Mouse (Mus musculus): Measurements from ENCODE around the gene Myom3. TPM values are rescaled to one million over a fixed set of nuclear protein-coding genes. Genes with fewer than 3 reads are reported as not detected.

Gene Myom3
- polyA plus RNA-seq, 1 experiment from 2014 or later = 0.11 TPM

GRCm38 (mm10) chr4:135733901-135734300 is 25.6 kb upstream of the Myom3 start:
- 92% methylated on average over 14 of the region's 14 CpGs for WGBS
- no peak overlapping the region for H3K4me2 ChIP-seq
- H3K4me3 ChIP-seq (ENCODE audit: low read depth, low read length) = no peak overlapping the region
- H3K36me3 ChIP-seq (ENCODE audit: control insufficient read depth, insufficient read depth, low read length) = no peaks in the 10 kb centered on the region
- DNase-seq (ENCODE audit: low spot score, missing footprints) (no peak), ATAC-seq (ENCODE audit: low FRiP score) (no peak)
- H3K9me3 ChIP-seq (ENCODE audit: control insufficient read depth, low read length) = no peaks in the 10 kb centered on the region
- no peak overlapping the region for H3K27ac ChIP-seq (ENCODE audit: low read depth, low read length)
- no peaks in the 10 kb centered on the region for H3K27me3 ChIP-seq (ENCODE audit: control insufficient read depth, insufficient read depth, low read length)
- H3K4me1 ChIP-seq (ENCODE audit: control insufficient read depth, insufficient read depth, low read length) = no peaks in the 10 kb centered on the region
- H3K9ac ChIP-seq (ENCODE audit: low read length) = no peak overlapping the region

GRCm38 (mm10) chr4:135736903-135737302 is 22.6 kb upstream of the Myom3 start:
- Histone ChIP-seq H3K9ac (ENCODE audit: low read length) (no peak overlapping the region), H3K4me2 (no peak overlapping the region), H3K27me3 (ENCODE audit: control insufficient read depth, insufficient read depth, low read length) (no peaks in the 10 kb centered on the region), H3K9me3 (ENCODE audit: control insufficient read depth, low read length) (no peaks in the 10 kb centered on the region), H3K4me3 (ENCODE audit: low read depth, low read length) (no peak overlapping the region), H3K27ac (ENCODE audit: low read depth, low read length) (no peak overlapping the region), H3K4me1 (ENCODE audit: control insufficient read depth, insufficient read depth, low read length) (no peaks in the 10 kb centered on the region), H3K36me3 (ENCODE audit: control insufficient read depth, insufficient read depth, low read length) (no peaks in the 10 kb centered on the region)
- ATAC-seq (ENCODE audit: low FRiP score) (no peak), DNase-seq (ENCODE audit: low spot score, missing footprints) (no peak)
- WGBS = 84% methylated on average over 3 of the region's 3 CpGs

GRCm38 (mm10) chr4:135738237-135738636 is 21.3 kb upstream of the Myom3 start:
- Histone ChIP-seq H3K36me3 (ENCODE audit: control insufficient read depth, insufficient read depth, low read length) (no peaks in the 10 kb centered on the region), H3K27me3 (ENCODE audit: control insufficient read depth, insufficient read depth, low read length) (no peaks in the 10 kb centered on the region), H3K4me3 (ENCODE audit: low read depth, low read length) (no peak overlapping the region), H3K9me3 (ENCODE audit: control insufficient read depth, low read length) (no peaks in the 10 kb centered on the region), H3K27ac (ENCODE audit: low read depth, low read length) (no peak overlapping the region), H3K4me2 (no peak overlapping the region), H3K4me1 (ENCODE audit: control insufficient read depth, insufficient read depth, low read length) (no peaks in the 10 kb centered on the region), H3K9ac (ENCODE audit: low read length) (no peak overlapping the region)
- ATAC-seq (ENCODE audit: low FRiP score) (no peak), DNase-seq (ENCODE audit: low spot score, missing footprints) (no peak)
- 68% methylated on average over 5 of the region's 5 CpGs for WGBS

- H3K9me3 ChIP-seq (ENCODE audit: control insufficient read depth, low read length) = no peaks in the 10 kb centered on the region
- H3K27ac ChIP-seq (ENCODE audit: low read depth, low read length) = no peak overlapping the region
- ATAC-seq (ENCODE audit: low FRiP score) (no peak), DNase-seq (ENCODE audit: low spot score, missing footprints) (no peak)
- no peaks in the 10 kb centered on the region for H3K4me1 ChIP-seq (ENCODE audit: control insufficient read depth, insufficient read depth, low read length)
- H3K4me2 ChIP-seq = no peak overlapping the region
- no peak overlapping the region for H3K4me3 ChIP-seq (ENCODE audit: low read depth, low read length)
- H3K9ac ChIP-seq (ENCODE audit: low read length) = no peak overlapping the region
- H3K27me3 ChIP-seq (ENCODE audit: control insufficient read depth, insufficient read depth, low read length) = no peaks in the 10 kb centered on the region
- WGBS = 75% methylated on average over 7 of the region's 7 CpGs
- no peaks in the 10 kb centered on the region for H3K36me3 ChIP-seq (ENCODE audit: control insufficient read depth, insufficient read depth, low read length)
These were observed 20.4 kb upstream of the Myom3 start for GRCm38 (mm10) chr4:135739148-135739547.

- ATAC-seq (ENCODE audit: low FRiP score) = no peak
These were observed 19.8 kb upstream of the Myom3 start for GRCm38 (mm10) chr4:135739672-135740071.

GRCm38 (mm10) chr4:135743520-135743919 is 16.0 kb upstream of the Myom3 start:
- Histone ChIP-seq H3K4me1 (ENCODE audit: control insufficient read depth, insufficient read depth, low read length) (no peaks in the 10 kb centered on the region), H3K9me3 (ENCODE audit: control insufficient read depth, low read length) (no peaks in the 10 kb centered on the region), H3K4me3 (ENCODE audit: low read depth, low read length) (no peak overlapping the region), H3K36me3 (ENCODE audit: control insufficient read depth, insufficient read depth, low read length) (no peaks in the 10 kb centered on the region), H3K27ac (ENCODE audit: low read depth, low read length) (no peak overlapping the region), H3K9ac (ENCODE audit: low read length) (no peak overlapping the region), H3K4me2 (no peak overlapping the region), H3K27me3 (ENCODE audit: control insufficient read depth, insufficient read depth, low read length) (no peaks in the 10 kb centered on the region)
- 68% methylated on average over 6 of the region's 6 CpGs for WGBS
- DNase-seq (ENCODE audit: low spot score, missing footprints) (no peak), ATAC-seq (ENCODE audit: low FRiP score) (no peak)

More at GRCm38 (mm10) chr4:135739672-135740071, 19.8 kb upstream of the Myom3 start:
- no peaks in the 10 kb centered on the region for H3K36me3 ChIP-seq (ENCODE audit: control insufficient read depth, insufficient read depth, low read length)
- no peak for DNase-seq (ENCODE audit: low spot score, missing footprints)
- H3K4me2 ChIP-seq = no peak overlapping the region
- no peaks in the 10 kb centered on the region for H3K4me1 ChIP-seq (ENCODE audit: control insufficient read depth, insufficient read depth, low read length)
- H3K9me3 ChIP-seq (ENCODE audit: control insufficient read depth, low read length) = no peaks in the 10 kb centered on the region
- no peaks in the 10 kb centered on the region for H3K27me3 ChIP-seq (ENCODE audit: control insufficient read depth, insufficient read depth, low read length)
- no peak overlapping the region for H3K4me3 ChIP-seq (ENCODE audit: low read depth, low read length)
- 93% methylated on average over 14 of the region's 14 CpGs for WGBS
- no peak overlapping the region for H3K27ac ChIP-seq (ENCODE audit: low read depth, low read length)
- H3K9ac ChIP-seq (ENCODE audit: low read length) = no peak overlapping the region

GRCm38 (mm10) chr4:135744726-135745448 is 14.6 kb upstream of the Myom3 start:
- 71% methylated on average over 16 of the region's 16 CpGs for WGBS
- DNase-seq (ENCODE audit: low spot score, missing footprints) (no peak), ATAC-seq (ENCODE audit: low FRiP score) (no peak)
- H3K36me3 ChIP-seq (ENCODE audit: control insufficient read depth, insufficient read depth, low read length) = no peaks in the 10 kb centered on the region
- H3K4me2 ChIP-seq = no peak overlapping the region
- no peaks in the 10 kb centered on the region for H3K27me3 ChIP-seq (ENCODE audit: control insufficient read depth, insufficient read depth, low read length)
- H3K27ac ChIP-seq (ENCODE audit: low read depth, low read length) = no peak overlapping the region
- no peaks in the 10 kb centered on the region for H3K4me1 ChIP-seq (ENCODE audit: control insufficient read depth, insufficient read depth, low read length)
- H3K9ac ChIP-seq (ENCODE audit: low read length) = no peak overlapping the region
- no peak overlapping the region for H3K4me3 ChIP-seq (ENCODE audit: low read depth, low read length)
- no peaks in the 10 kb centered on the region for H3K9me3 ChIP-seq (ENCODE audit: control insufficient read depth, low read length)

- Histone ChIP-seq H3K27me3 (ENCODE audit: control insufficient read depth, insufficient read depth, low read length) (no peaks in the 10 kb centered on the region), H3K4me1 (ENCODE audit: control insufficient read depth, insufficient read depth, low read length) (no peaks in the 10 kb centered on the region), H3K4me3 (ENCODE audit: low read depth, low read length) (no peak overlapping the region), H3K4me2 (no peak overlapping the region), H3K27ac (ENCODE audit: low read depth, low read length) (no peak overlapping the region), H3K9ac (ENCODE audit: low read length) (no peak overlapping the region), H3K36me3 (ENCODE audit: control insufficient read depth, insufficient read depth, low read length) (no peaks in the 10 kb centered on the region), H3K9me3 (ENCODE audit: control insufficient read depth, low read length) (no peaks in the 10 kb centered on the region)
- DNase-seq (ENCODE audit: low spot score, missing footprints) (no peak), ATAC-seq (ENCODE audit: low FRiP score) (no peak)
- 80% methylated on average over 10 of the region's 10 CpGs for WGBS
These were observed 13.9 kb upstream of the Myom3 start for GRCm38 (mm10) chr4:135745613-135746012.

- Histone ChIP-seq H3K4me3 (ENCODE audit: low read depth, low read length) (no peak overlapping the region), H3K4me2 (no peak overlapping the region), H3K9ac (ENCODE audit: low read length) (no peak overlapping the region), H3K27ac (ENCODE audit: low read depth, low read length) (no peak overlapping the region), H3K36me3 (ENCODE audit: control insufficient read depth, insufficient read depth, low read length) (no peaks in the 10 kb centered on the region), H3K27me3 (ENCODE audit: control insufficient read depth, insufficient read depth, low read length) (no peaks in the 10 kb centered on the region), H3K4me1 (ENCODE audit: control insufficient read depth, insufficient read depth, low read length) (no peaks in the 10 kb centered on the region), H3K9me3 (ENCODE audit: control insufficient read depth, low read length) (no peaks in the 10 kb centered on the region)
- DNase-seq (ENCODE audit: low spot score, missing footprints) (no peak), ATAC-seq (ENCODE audit: low FRiP score) (no peak)
- 81% methylated on average over 8 of the region's 8 CpGs for whole genome bisulfite sequencing
These were observed 8.6 kb upstream of the Myom3 start for GRCm38 (mm10) chr4:135750896-135751295.

All from midbrain, embryonic 11.5 days (tissue).